ENCODE assay signal across 11 mouse cellular contexts in the genomic region with DNA sequence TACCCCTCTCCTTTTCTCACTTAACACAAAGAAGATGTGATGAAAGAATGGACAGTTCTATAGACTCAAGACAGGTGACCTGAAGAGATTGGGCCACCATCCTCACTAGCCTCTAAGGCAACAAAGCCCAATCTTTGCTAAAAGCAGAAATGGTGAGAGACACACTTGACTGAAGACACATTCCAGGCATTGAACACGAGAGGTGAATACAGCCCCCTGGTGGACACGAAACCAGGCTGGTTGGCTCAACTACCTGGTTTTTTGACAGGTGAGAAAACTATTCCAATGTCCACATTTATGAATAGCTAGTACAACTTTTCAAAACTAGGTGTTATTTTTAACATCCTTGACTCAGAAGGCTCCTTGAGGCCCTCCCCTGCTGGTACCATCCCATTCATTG. TPM values are rescaled to one million over a fixed set of nuclear protein-coding genes. Genes with fewer than 3 reads are reported as not detected.
DNase-seq lines count a peak whose midpoint lies in the region; TF ChIP-seq lines count a peak whose summit lies in the region.
"Had no signal": no experiment of that assay in that cellular context is flagged by ENCODE, and none has a peak within 500 bp of the region (broad histone marks: within the 10 kb centered on the region; RNA-seq: fewer than 3 reads in every experiment).

No protein-coding gene starts in this region.

- H3K27ac ChIP-seq in layer of hippocampus, adult 2 months, result no peak overlapping the region
- H3K27ac ChIP-seq: embryonic facial prominence, embryonic 12.5 days; midbrain, embryonic 12.5 days had no signal

- no peak overlapping the region for H3K4me3 ChIP-seq in layer of hippocampus, adult 2 months
- H3K4me3 ChIP-seq: embryonic facial prominence, embryonic 12.5 days; midbrain, embryonic 12.5 days had no signal

- peak; percentile 16 for DNase-seq in adrenal gland, postnatal 14 days
- no peak for DNase-seq in adrenal gland, adult 8-10 months
- DNase-seq in layer of hippocampus, adult 2 months (ENCODE audit: low spot score in 2 of 2), result no peak
- DNase-seq in layer of hippocampus, postnatal 10 days (ENCODE audit: low spot score in 2 of 2), result no peak
- DNase-seq in kidney, adult 8-10 months, result peak; percentile 24 to 62
- peak; percentile 33 for DNase-seq in naive thymus-derived CD4-positive, alpha-beta T cell, adult 2 months (ENCODE audit: low read depth)
- DNase-seq in layer of hippocampus, adult 8-10 months (ENCODE audit: low spot score in 2 of 2), result no peak
- DNase-seq in layer of hippocampus, postnatal 25 days (ENCODE audit: extremely low spot score in 1 of 2, low spot score in 1 of 2), result no peak
- DNase-seq: layer of hippocampus, postnatal 36 days had no signal

- peak; percentile 56 for TF ChIP-seq CTCF in layer of hippocampus, adult 2 months (conservative IDR thresholded peaks at IDR 0.05)

RNA-seq across cellular contexts. Expression of a gene that starts 43.1 kb away (rescaled TPM):
- 24.6 and 28.6 TPM in 2 replicates for total RNA-seq in adrenal gland, postnatal 14 days (2021)
- 10 to 100 TPM; 33.4 to 57.7 (median 43.0) TPM for total RNA-seq in adrenal gland, adult 8-10 months (2022)
- total RNA-seq in layer of hippocampus, adult 2 months (2021), result 100 to 1,000 TPM; 147 to 149 TPM
- total RNA-seq in layer of hippocampus, postnatal 10 days (2021), result 100 to 1,000 TPM; 120 to 121 TPM
- total RNA-seq in layer of hippocampus, adult 8-10 months (2022), result 100 to 1,000 TPM; 139 to 153 (median 147) TPM
- total RNA-seq in layer of hippocampus, postnatal 25 days (2021), result 100 to 1,000 TPM; 145 to 153 TPM

RNA-seq across cellular contexts. Expression of a gene that starts 51.7 kb away (rescaled TPM):
- total RNA-seq in adrenal gland, postnatal 14 days (2021), result 28.8 and 30.8 TPM in 2 replicates
- total RNA-seq in adrenal gland, adult 8-10 months (2022), result 10 to 100 TPM; 18.7 to 25.5 (median 23.4) TPM
- total RNA-seq in layer of hippocampus, adult 2 months (2021), result 10 to 100 TPM; 15.9 to 18.7 TPM
- total RNA-seq in layer of hippocampus, postnatal 10 days (2021), result 1 to 10 TPM; 7.7 to 9.5 TPM
- total RNA-seq in layer of hippocampus, adult 8-10 months (2022), result 10 to 100 TPM; 13.6 to 22.2 (median 15.2) TPM
- total RNA-seq in layer of hippocampus, postnatal 25 days (2021), result 10 to 100 TPM; 12.6 to 15.9 TPM

Comparison
In these comparisons a context has a peak if more than half of its experiments do, and no peak if none do; other contexts are left out.
1. DNase-seq: peak in adrenal gland, postnatal 14 days (single experiment), kidney, adult 8-10 months (2 of 2) and naive thymus-derived CD4-positive, alpha-beta T cell, adult 2 months (single experiment); none in adrenal gland, adult 8-10 months (single experiment), layer of hippocampus, adult 2 months (0 of 2), layer of hippocampus, postnatal 10 days (0 of 2), layer of hippocampus, adult 8-10 months (0 of 2) and layer of hippocampus, postnatal 25 days (0 of 2).